Mouse (Mus musculus) heart, postnatal 25 days (tissue): Measurements from ENCODE around the gene Ccdc69. TPM values are rescaled to one million over a fixed set of nuclear protein-coding genes. Genes with fewer than 3 reads are reported as not detected.

Experiments
- DNase-seq: peaks from one replicate; pipeline ENCODE4 v3.0.0; 2022; ENCODE audit warnings: low spot score
- intact Hi-C: fragments of 180-260 bp; cut with DNase I; formaldehyde crosslinking; loops from one replicate; pipeline ENCODE4 v1.15.1; 2025
- total RNA-seq, 2 experiments: library from RNA; stranded (reverse); gene quantifications; 2 replicates each; pipeline ENCODE4 v1.2.3; 2021

The Ccdc69 gene
- total RNA-seq, 2 experiments from 2014 or later: 11.4 to 13.4 TPM

- DNase-seq: no peak
- intact Hi-C loops: no loop called here
These were observed 27.0 kb downstream of the Ccdc69 start for GRCm38 (mm10) chr11:55050837-55051510.

DNA sequence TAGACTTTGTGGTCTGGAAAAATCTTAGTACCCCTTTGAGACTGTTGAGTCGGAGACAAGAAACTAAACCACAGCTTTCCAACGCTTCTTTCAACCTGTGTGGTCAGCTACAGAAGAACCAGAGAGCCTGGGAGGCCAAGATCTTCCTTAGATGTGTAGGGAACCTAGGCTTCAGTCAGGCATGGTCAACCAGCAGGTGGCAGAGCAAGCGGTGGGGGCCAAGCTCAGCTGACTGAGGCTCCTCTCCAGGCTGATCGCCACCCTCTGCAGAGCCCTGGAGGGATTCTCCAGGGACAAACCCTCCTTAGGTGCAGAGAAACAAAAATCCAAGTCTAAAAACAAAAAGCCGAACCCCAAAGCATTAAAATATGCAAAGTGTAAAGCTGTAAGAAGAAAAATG, 31.3 kb downstream of the Ccdc69 start:
- intact Hi-C loops: loop anchor here (1.0 to 2.0 kb wide), 2 partner anchors 41 to 112 kb away; no protein-coding TSS in a partner anchor
- DNase-seq: no peak

- intact Hi-C loops: no loop called here
- no peak for DNase-seq
These were observed 36.6 kb downstream of the Ccdc69 start for GRCm38 (mm10) chr11:55041348-55041747.

DNA sequence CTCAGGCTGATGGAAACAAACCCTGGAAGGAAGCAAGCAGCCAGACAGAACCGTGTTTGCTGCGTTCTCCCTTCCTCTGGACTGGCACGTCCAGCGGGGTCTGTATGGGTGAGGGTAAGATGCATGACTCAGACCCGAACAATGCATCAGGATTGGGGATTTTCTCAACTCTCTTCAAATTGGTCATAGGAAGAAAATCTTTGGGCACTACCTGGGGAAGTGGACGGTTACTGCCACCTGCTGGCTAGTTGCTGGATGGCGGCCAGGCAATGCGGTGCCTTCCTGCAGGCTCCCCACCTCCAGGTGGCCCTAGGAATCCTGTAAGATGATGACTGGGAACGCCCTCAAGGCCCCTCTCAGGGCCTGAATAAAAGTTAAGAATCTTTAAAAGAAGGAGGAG, 38.3 kb downstream of the Ccdc69 start:
- intact Hi-C loops: loop anchor here (1.0 to 5.0 kb wide), 3 partner anchors 41 to 162 kb away; no protein-coding TSS in a partner anchor
- DNase-seq: no peak

DNA sequence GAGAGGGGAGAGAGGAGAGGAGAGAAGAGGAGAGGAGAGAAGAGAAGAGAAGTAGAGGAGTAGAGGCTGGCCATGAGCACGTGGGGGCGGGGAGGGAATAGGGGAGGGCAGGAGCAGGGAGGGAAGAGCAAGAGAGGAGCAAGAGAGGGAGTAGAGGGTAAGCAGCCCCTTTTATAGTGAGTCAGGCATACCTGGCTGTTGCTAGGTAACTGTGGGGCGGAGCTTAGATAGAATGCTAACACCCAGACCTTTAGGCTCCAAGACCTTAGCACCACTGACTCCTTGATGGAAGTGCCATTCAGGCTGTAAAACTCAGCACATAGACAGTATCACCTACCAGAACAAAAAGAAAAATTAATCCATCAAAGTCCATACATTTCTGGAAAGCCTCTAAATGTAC, 41.3 kb downstream of the Ccdc69 start:
- intact Hi-C loops: loop anchor here (5.0 kb wide), 2 partner anchors 104 to 159 kb away; no protein-coding TSS in a partner anchor
- DNase-seq: no peak

DNA sequence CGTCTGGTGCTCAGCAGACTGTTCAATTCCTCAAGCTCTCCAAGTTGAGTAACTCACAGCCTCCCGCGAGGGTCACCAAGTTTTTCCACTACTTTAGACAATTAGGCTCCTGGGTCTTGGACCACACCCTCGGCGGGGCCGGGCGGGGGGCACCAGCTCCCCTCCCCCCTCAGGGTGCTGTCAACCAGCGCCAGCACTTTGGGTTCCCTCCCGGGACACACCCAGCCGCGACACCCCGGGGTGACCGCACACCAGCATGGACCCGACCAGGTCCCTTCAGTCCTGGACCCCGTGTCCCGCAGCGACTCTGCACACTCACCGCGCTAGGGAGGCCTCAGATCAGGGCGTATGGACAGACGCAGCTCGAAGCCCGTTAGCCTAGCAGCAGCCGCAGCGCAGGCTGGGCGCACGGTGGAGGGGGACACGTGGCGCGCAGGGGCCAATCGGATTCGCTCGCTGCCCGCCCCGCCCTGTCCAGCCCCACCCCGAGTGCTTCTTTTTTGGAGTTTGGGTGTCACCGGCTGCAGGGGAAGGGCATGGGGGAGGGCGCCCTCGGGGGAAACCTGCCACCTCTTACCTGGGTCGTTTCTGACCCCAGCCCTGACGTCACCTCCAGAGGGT, 44.8 kb downstream of the Ccdc69 start, which contains the start of gene Anxa6:
Anxa6 (minus strand) TSS at position 406 of the 621 bp plus-strand sequence.
- intact Hi-C loops: no loop called here
- DNase-seq: peak; percentile 82

- intact Hi-C loops: no loop called here
- no peak for DNase-seq
These were observed 45.6 kb downstream of the Ccdc69 start for GRCm38 (mm10) chr11:55032286-55032685.

DNA sequence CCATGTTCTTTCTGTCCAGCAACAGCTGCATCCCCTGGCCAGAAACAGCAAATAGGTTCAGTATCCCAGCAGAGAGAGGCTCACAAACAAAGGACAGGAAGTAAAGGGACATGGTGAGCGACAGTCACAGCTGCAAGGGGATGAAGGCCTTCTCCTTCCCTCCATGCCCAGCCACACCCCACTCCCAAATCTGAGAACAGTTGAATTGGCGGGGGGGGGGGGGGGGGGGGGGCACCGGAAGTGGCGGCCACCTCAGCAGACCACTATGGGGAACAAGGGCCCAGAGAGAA, 46.0 kb downstream of the Ccdc69 start:
- DNase-seq: no peak
- intact Hi-C loops: no loop called here

DNA sequence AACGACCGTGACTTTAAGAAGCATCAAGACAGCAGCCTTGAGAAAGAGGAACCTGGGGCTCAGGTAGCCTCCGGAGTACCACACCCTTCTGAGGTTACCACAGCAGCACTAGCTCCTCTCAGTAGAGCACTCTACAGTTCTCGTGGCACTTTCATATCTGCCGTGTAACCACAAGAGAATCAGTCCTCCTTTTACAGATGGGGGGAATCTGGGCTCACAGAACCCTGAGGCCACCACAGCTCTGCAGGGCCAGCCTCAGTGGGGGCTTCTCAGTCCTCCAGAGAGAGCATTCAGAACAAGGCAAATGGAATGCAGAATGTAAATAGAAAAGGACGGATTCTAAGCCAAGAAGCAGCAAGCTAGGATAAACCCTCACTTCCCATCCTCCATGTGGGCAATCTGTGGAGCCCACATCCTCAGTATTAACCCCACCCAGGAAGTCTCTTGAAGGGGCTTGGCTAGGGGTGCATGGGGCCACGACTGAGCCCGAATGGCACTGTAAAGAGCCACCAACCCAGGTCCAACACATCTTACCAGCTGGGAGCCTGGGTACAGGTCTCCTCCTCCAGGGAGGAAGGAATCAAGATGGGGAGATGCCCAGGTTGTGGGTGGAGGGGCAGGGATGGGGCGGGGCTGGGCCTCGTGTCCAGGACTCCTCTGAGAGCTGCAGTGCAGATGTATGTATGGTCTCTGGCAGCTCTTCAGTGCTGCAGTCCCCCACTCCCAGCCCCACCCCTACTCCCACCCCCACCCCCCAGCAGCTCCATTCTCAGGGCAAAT, 46.5 kb downstream of the Ccdc69 start:
- no peak for DNase-seq

DNA sequence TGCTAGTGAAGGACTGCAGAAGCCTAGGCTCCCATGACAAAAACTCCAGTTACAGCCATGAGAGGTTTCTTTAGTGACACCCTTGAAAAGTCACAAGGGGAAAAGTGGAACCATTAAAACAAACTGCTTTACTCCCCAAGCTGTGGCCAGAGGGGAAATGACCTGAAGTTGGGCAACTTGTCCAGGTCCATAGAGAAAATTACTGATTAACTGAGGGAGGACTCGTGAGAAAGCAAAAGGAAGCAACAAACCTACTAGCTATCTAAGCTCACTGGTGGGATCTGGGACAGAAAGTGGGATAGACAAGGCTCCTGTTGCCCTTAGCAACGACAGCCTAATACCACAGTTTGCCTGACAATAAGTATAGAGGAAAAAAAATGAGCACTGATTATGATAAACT, 49.4 kb downstream of the Ccdc69 start:
- intact Hi-C loops: no loop called here
- no peak for DNase-seq

More for the DNA sequence above, 46.5 kb downstream of the Ccdc69 start:
- intact Hi-C loops: no loop called here

- intact Hi-C loops: no loop called here
- DNase-seq: no peak
These were observed 50.6 kb downstream of the Ccdc69 start for GRCm38 (mm10) chr11:55027204-55027855.

- DNase-seq: no peak
- intact Hi-C loops: no loop called here
These were observed 52.0 kb downstream of the Ccdc69 start for GRCm38 (mm10) chr11:55025896-55026295.

- no peak for DNase-seq
- intact Hi-C loops: no loop called here
These were observed 54.3 kb downstream of the Ccdc69 start for GRCm38 (mm10) chr11:55023583-55023982.

GRCm38 (mm10) chr11:55023049-55023564, 54.8 kb downstream of the Ccdc69 start:
- DNase-seq: peak; percentile 87
- intact Hi-C loops: no loop called here

- no peak for DNase-seq
- intact Hi-C loops: no loop called here
These were observed 55.4 kb downstream of the Ccdc69 start for GRCm38 (mm10) chr11:55022508-55022907.

- no peak for DNase-seq
These were observed 56.1 kb downstream of the Ccdc69 start for GRCm38 (mm10) chr11:55021859-55022258.

DNA sequence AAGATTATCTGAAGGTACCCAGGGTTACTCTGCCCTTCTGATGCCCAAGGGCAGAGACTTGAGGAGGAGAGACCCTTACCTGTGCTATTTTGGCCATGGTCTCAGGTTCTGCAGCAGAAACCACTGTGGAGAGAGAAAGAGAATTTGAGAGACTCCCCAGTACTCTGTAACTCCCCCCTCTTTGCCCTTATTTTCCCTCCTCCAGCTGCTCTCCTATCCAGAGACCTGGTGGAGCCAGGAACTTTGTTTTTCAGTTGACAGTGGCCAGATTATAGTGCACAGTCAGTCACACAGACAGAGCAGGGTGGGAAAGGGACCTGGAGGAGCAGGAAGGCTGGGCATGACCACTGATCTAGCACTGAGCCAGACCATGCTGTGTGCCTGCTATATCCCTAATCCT, 56.5 kb downstream of the Ccdc69 start:
- no peak for DNase-seq
- intact Hi-C loops: no loop called here

More at GRCm38 (mm10) chr11:55021859-55022258, 56.1 kb downstream of the Ccdc69 start:
- intact Hi-C loops: no loop called here

DNA sequence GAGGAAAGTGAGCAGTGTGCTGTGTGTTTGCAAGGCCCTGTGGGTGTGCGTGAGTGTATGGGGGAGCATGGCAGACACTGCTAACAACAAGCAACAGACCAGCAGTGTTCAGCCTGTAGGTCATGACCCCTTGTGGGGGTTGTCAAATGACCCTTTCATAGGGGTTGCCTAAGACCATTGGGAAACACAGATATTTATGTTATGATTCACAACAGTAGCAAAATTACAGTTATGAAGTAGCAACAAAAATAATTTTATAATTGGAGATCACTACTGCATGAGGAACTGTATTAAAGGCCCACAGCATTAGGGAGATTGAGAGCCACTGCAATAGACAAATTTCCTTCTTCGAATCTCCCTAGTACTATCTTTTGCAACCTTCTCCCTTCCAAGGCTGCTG, 58.2 kb downstream of the Ccdc69 start:
- DNase-seq: no peak
- intact Hi-C loops: no loop called here

DNA sequence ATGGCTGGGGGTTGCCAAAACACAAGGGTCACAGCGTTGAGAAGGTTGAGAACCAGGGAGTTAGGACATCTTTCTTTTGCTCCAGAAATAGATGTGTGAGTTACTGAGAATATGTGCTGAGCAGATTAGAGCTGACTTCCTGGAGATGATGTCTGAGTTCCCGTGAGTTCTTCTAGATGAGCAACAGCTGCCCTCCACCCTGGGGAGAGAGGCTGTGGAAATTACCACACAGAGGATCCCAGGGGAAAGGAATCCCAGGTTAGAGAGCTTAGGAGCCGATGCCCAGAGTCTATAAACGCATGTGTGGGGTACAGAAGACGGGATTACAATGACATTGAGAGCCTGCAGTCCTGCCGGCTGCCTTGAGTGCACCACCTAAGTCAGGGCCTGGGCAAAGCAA, 59.9 kb downstream of the Ccdc69 start:
- intact Hi-C loops: no loop called here
- DNase-seq: no peak

DNA sequence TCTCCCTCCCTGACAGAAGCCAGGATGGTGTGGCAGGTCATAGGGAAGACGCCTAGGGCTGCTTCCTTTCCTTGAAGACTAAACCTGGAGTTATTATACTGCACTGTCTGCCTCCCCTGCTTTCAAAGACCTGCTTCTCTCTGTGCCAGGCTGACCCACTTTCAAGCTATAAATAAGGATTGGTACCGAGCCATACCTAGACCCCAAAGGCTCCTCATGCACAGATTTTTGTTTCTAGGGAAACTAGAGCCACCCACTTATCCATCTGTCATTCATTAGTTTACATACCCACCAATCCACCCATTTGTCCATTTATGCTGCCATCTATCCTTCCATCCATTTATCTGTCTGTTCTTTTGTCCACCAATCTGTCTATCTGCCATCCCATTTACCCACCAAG, 60.7 kb downstream of the Ccdc69 start:
- intact Hi-C loops: no loop called here
- DNase-seq: no peak
